Mouse (Mus musculus): ENCODE results near the gene Plxnc1. TPM values are rescaled to one million over a fixed set of nuclear protein-coding genes. Genes with fewer than 3 reads are reported as not detected.

The Plxnc1 gene
- polyA plus RNA-seq, 2 experiments = 2.0 to 2.1 TPM

DNA sequence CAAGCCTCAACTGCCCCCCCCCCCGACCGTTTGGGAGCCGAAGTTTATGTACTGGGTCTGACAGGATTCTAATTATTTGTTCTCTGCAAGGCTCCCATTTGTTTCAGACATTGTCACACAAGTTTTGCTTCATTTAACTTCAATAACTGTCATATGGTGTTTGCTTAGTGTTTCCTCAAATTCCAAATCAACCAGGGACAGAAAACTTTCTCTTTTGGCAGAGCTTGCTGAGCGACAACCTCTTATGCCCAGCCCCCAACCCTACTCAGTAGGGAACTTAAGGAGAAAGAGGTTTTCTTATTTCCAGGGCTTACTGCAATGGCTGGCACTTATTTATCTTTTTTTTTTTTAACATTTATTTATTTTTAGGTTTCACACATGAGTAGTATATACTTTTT, 30.5 kb upstream of the Plxnc1 start:
- H3K27ac ChIP-seq = no peak overlapping the region

GRCm38 (mm10) chr10:94974345-94975098, 29.9 kb upstream of the Plxnc1 start:
- Histone ChIP-seq H3K9me3 (ENCODE audit: control insufficient read depth, low read length) (no peaks in the 10 kb centered on the region), H3K27ac (no peak overlapping the region), H3K4me3 (ENCODE audit: insufficient read depth in 1 of 2, low read depth in 2 of 2, low read length in 2 of 2) (no peak overlapping the region), H3K36me3 (replicated peaks; ENCODE audit: control insufficient read depth, insufficient read depth, low read depth) (no peaks in the 10 kb centered on the region), H3K9ac (replicated peaks) (no peak overlapping the region), H3K27me3 (ENCODE audit: control insufficient read depth, insufficient read depth, low read length) (no peaks in the 10 kb centered on the region), H3K4me2 (ENCODE audit: low read depth) (no peak overlapping the region), H3K4me1 (replicated peaks; ENCODE audit: control insufficient read depth in 2 of 2, insufficient read depth in 2 of 2, low read length in 1 of 2) (no peaks in the 10 kb centered on the region)
- ATAC-seq (ENCODE audit: insufficient read depth) (no peak), DNase-seq (ENCODE audit: low read depth in 3 of 3, low spot score in 3 of 3) (no peak)
- 47% methylated on average over 9 of the region's 9 CpGs for WGBS (ENCODE audit: insufficient replicate concordance)
- TF ChIP-seq EP300 (IDR thresholded peaks at IDR 0.05; ENCODE audit: low read depth) (no peak), CTCF (IDR thresholded peaks at IDR 0.05; ENCODE audit: low read depth) (no peak)

More for the DNA sequence above, 30.5 kb upstream of the Plxnc1 start:
- Histone ChIP-seq H3K27me3 (ENCODE audit: control insufficient read depth, insufficient read depth, low read length) (no peaks in the 10 kb centered on the region), H3K36me3 (replicated peaks; ENCODE audit: control insufficient read depth, insufficient read depth, low read depth) (no peaks in the 10 kb centered on the region), H3K4me3 (ENCODE audit: insufficient read depth in 1 of 2, low read depth in 2 of 2, low read length in 2 of 2) (no peak overlapping the region), H3K9me3 (ENCODE audit: control insufficient read depth, low read length) (no peaks in the 10 kb centered on the region), H3K4me2 (ENCODE audit: low read depth) (no peak overlapping the region), H3K9ac (replicated peaks) (no peak overlapping the region), H3K4me1 (replicated peaks; ENCODE audit: control insufficient read depth in 2 of 2, insufficient read depth in 2 of 2, low read length in 1 of 2) (no peaks in the 10 kb centered on the region)
- WGBS (ENCODE audit: insufficient replicate concordance) = 67% methylated on average over 4 of the region's 4 CpGs
- TF ChIP-seq CTCF (IDR thresholded peaks at IDR 0.05; ENCODE audit: low read depth) (no peak), EP300 (IDR thresholded peaks at IDR 0.05; ENCODE audit: low read depth) (no peak)
- no peak for ATAC-seq (ENCODE audit: insufficient read depth)
- DNase-seq (ENCODE audit: low read depth in 3 of 3, low spot score in 3 of 3) = no peak

- Histone ChIP-seq H3K9me3 (ENCODE audit: control insufficient read depth, low read length) (no peaks in the 10 kb centered on the region), H3K36me3 (replicated peaks; ENCODE audit: control insufficient read depth, insufficient read depth, low read depth) (no peaks in the 10 kb centered on the region), H3K27ac (no peak overlapping the region), H3K4me3 (ENCODE audit: insufficient read depth in 1 of 2, low read depth in 2 of 2, low read length in 2 of 2) (no peak overlapping the region), H3K4me1 (replicated peaks; ENCODE audit: control insufficient read depth in 2 of 2, insufficient read depth in 2 of 2, low read length in 1 of 2) (0 out of 4 replicates have a peak, but pooled peaks cover 0 to 3% of the 10 kb centered on the region in 2 experiments), H3K27me3 (ENCODE audit: control insufficient read depth, insufficient read depth, low read length) (no peaks in the 10 kb centered on the region), H3K9ac (replicated peaks) (no peak overlapping the region), H3K4me2 (ENCODE audit: low read depth) (no peak overlapping the region)
- 50% methylated on average over 3 of the region's 3 CpGs for WGBS (ENCODE audit: insufficient replicate concordance)
- ATAC-seq (ENCODE audit: insufficient read depth) = no peak
- no peak for TF ChIP-seq EP300 (IDR thresholded peaks at IDR 0.05; ENCODE audit: low read depth)
- DNase-seq (ENCODE audit: low read depth in 3 of 3, low spot score in 3 of 3) = no peak
Observed at GRCm38 (mm10) chr10:94971625-94972161, 27.1 kb upstream of the Plxnc1 start.

GRCm38 (mm10) chr10:94970221-94970620, 25.6 kb upstream of the Plxnc1 start:
- Histone ChIP-seq H3K4me1 (replicated peaks; ENCODE audit: control insufficient read depth in 2 of 2, insufficient read depth in 2 of 2, low read length in 1 of 2) (0 out of 4 replicates have a peak, but pooled peaks cover 0 to 3% of the 10 kb centered on the region in 2 experiments), H3K4me3 (ENCODE audit: insufficient read depth in 1 of 2, low read depth in 2 of 2, low read length in 2 of 2) (no peak overlapping the region), H3K27ac (no peak overlapping the region), H3K9me3 (ENCODE audit: control insufficient read depth, low read length) (no peaks in the 10 kb centered on the region), H3K27me3 (ENCODE audit: control insufficient read depth, insufficient read depth, low read length) (no peaks in the 10 kb centered on the region), H3K36me3 (replicated peaks; ENCODE audit: control insufficient read depth, insufficient read depth, low read depth) (no peaks in the 10 kb centered on the region), H3K9ac (replicated peaks) (no peak overlapping the region), H3K4me2 (ENCODE audit: low read depth) (no peak overlapping the region)
- ATAC-seq (ENCODE audit: insufficient read depth) (no peak), DNase-seq (ENCODE audit: low read depth in 3 of 3, low spot score in 3 of 3) (no peak)
- 62% methylated on average over 6 of the region's 6 CpGs for WGBS (ENCODE audit: insufficient replicate concordance)
- TF ChIP-seq EP300 (IDR thresholded peaks at IDR 0.05; ENCODE audit: low read depth) = no peak
- no peak for TF ChIP-seq CTCF (IDR thresholded peaks at IDR 0.05; ENCODE audit: low read depth)

GRCm38 (mm10) chr10:94967468-94967867, 22.8 kb upstream of the Plxnc1 start:
- 0 out of 4 replicates have a peak, but pooled peaks cover 0 to 3% of the 10 kb centered on the region in 2 experiments for H3K4me1 ChIP-seq (replicated peaks; ENCODE audit: control insufficient read depth in 2 of 2, insufficient read depth in 2 of 2, low read length in 1 of 2)

More at GRCm38 (mm10) chr10:94967468-94967867, 22.8 kb upstream of the Plxnc1 start:
- no peaks in the 10 kb centered on the region for H3K9me3 ChIP-seq (ENCODE audit: control insufficient read depth, low read length)
- H3K4me2 ChIP-seq (ENCODE audit: low read depth) = no peak overlapping the region
- 56% methylated on average over 7 of the region's 7 CpGs for WGBS (ENCODE audit: insufficient replicate concordance)
- H3K36me3 ChIP-seq (replicated peaks; ENCODE audit: control insufficient read depth, insufficient read depth, low read depth) = no peaks in the 10 kb centered on the region
- no peak overlapping the region for H3K9ac ChIP-seq (replicated peaks)
- DNase-seq (ENCODE audit: low read depth in 3 of 3, low spot score in 3 of 3) = no peak
- TF ChIP-seq CTCF (IDR thresholded peaks at IDR 0.05; ENCODE audit: low read depth) = no peak
- no peak for TF ChIP-seq EP300 (IDR thresholded peaks at IDR 0.05; ENCODE audit: low read depth)
- ATAC-seq (ENCODE audit: insufficient read depth) = peak; percentile 66; the same call in 1 of the 2 replicates
- H3K4me3 ChIP-seq (ENCODE audit: insufficient read depth in 1 of 2, low read depth in 2 of 2, low read length in 2 of 2) = no peak overlapping the region
- H3K27me3 ChIP-seq (ENCODE audit: control insufficient read depth, insufficient read depth, low read length) = no peaks in the 10 kb centered on the region
- H3K27ac ChIP-seq = no peak overlapping the region

All from liver, embryonic 14.5 days (tissue).